Mouse (Mus musculus) liver, embryonic 14.5 days (tissue): Measurements from ENCODE around the gene Agk.

ENCODE experiments used
- CTCF ChIP-seq: IDR thresholded peaks from 2 replicates; pipeline ENCODE4 v1.5.1; 2016; ENCODE audit warnings: antibody characterized with exemption, low read depth, control low read depth
- EP300 ChIP-seq: IDR thresholded peaks from 2 replicates; pipeline ENCODE4 v1.6.1; 2016; ENCODE audit warnings: antibody characterized with exemption, low read depth

GRCm38 (mm10) chr6:40413565-40413964, 88.6 kb downstream of the Agk start:
- no peak for TF ChIP-seq CTCF
- TF ChIP-seq EP300 = no peak
